ENCODE assay signal across 17 mouse cellular contexts in genomic region chr4:97809582-97810295, GRCm38 (mm10). TPM values are rescaled to one million over a fixed set of nuclear protein-coding genes. Genes with fewer than 3 reads are reported as not detected.
DNase-seq lines count a peak whose midpoint lies in the region; ATAC-seq and TF ChIP-seq lines count a peak whose summit lies in the region.
"Had no signal": no experiment of that assay in that cellular context is flagged by ENCODE, and none has a peak within 500 bp of the region (broad histone marks: within the 10 kb centered on the region; RNA-seq: fewer than 3 reads in every experiment).

No protein-coding gene starts in this region.

- H3K27me3 ChIP-seq in heart, postnatal 0 days (ENCODE audit: control insufficient read depth, insufficient read depth, low read length): no peaks in the 10 kb centered on the region
- no peaks in the 10 kb centered on the region for H3K27me3 ChIP-seq in lung, embryonic 16.5 days (ENCODE audit: control insufficient read depth, insufficient read depth, low read depth, low read length)
- no peaks in the 10 kb centered on the region for H3K27me3 ChIP-seq in stomach, embryonic 16.5 days (ENCODE audit: control insufficient read depth, insufficient read depth, low read length)
- H3K27me3 ChIP-seq: forebrain, embryonic 12.5 days; hindbrain, embryonic 15.5 days; intestine, embryonic 15.5 days; lung, embryonic 15.5 days; Patski had no signal

- H3K27ac ChIP-seq in gastrocnemius, adult 2 months: peak overlapping the region; percentile 65
- H3K27ac ChIP-seq in heart, postnatal 0 days (ENCODE audit: low read depth): peak overlapping the region; percentile 39; the same call in 1 of the 2 replicates
- H3K27ac ChIP-seq in lung, embryonic 16.5 days (ENCODE audit: low read length): no peak overlapping the region
- H3K27ac ChIP-seq in stomach, embryonic 16.5 days (ENCODE audit: low read length): no peak overlapping the region
- H3K27ac ChIP-seq: forebrain, embryonic 12.5 days; hindbrain, embryonic 15.5 days; intestine, embryonic 15.5 days; lung, embryonic 15.5 days had no signal

- no peak for ATAC-seq in heart, postnatal 0 days (ENCODE audit: insufficient read depth, low read depth)
- ATAC-seq in lung, embryonic 16.5 days (ENCODE audit: low read depth): peak; percentile 51; the same call in 1 of the 2 replicates
- peak; percentile 33; the same call in 1 of the 2 replicates for ATAC-seq in stomach, embryonic 16.5 days (ENCODE audit: insufficient read depth, low FRiP score)
- ATAC-seq: intestine, embryonic 15.5 days; Patski had no signal

- H3K36me3 ChIP-seq in heart, postnatal 0 days (replicated peaks; ENCODE audit: control insufficient read depth, insufficient read depth, low read length): no peaks in the 10 kb centered on the region
- no peaks in the 10 kb centered on the region for H3K36me3 ChIP-seq in lung, embryonic 16.5 days (ENCODE audit: control insufficient read depth, insufficient read depth, low read length)
- H3K36me3 ChIP-seq in stomach, embryonic 16.5 days (ENCODE audit: control insufficient read depth, insufficient read depth, low read length): no peaks in the 10 kb centered on the region
- H3K36me3 ChIP-seq: forebrain, embryonic 12.5 days; hindbrain, embryonic 15.5 days; intestine, embryonic 15.5 days; lung, embryonic 15.5 days had no signal

- WGBS in heart, postnatal 0 days: 62% methylated on average over 4 of the region's 4 CpGs
- WGBS in lung, embryonic 16.5 days: 73% methylated on average over 4 of the region's 4 CpGs
- WGBS in stomach, embryonic 16.5 days: 65% methylated on average over 4 of the region's 4 CpGs

- no peak overlapping the region for H3K4me2 ChIP-seq in heart, postnatal 0 days (ENCODE audit: low read depth, low read length)
- no peak overlapping the region for H3K4me2 ChIP-seq in lung, embryonic 16.5 days (ENCODE audit: low read depth, low read length)
- H3K4me2 ChIP-seq in stomach, embryonic 16.5 days (ENCODE audit: low read depth, low read length): no peak overlapping the region
- H3K4me2 ChIP-seq: forebrain, embryonic 12.5 days; hindbrain, embryonic 15.5 days; intestine, embryonic 15.5 days; lung, embryonic 15.5 days had no signal

- intact Hi-C loops in gastrocnemius, adult 2 months (cut with DNase I): no loop called here
- intact Hi-C loops in heart, postnatal 36 days (cut with DNase I): no loop called here

- DNase-seq in gastrocnemius, adult 2 months: no peak
- no peak for DNase-seq in gastrocnemius, adult 8-10 months (ENCODE audit: low spot score in 2 of 2)
- DNase-seq in heart, postnatal 0 days (ENCODE audit: low spot score): no peak
- no peak for DNase-seq in heart, postnatal 36 days
- DNase-seq in lung, postnatal 14 days: no peak
- DNase-seq in frontal cortex, postnatal 36 days (ENCODE audit: low spot score in 2 of 2): no peak
- DNase-seq: adrenal gland, adult 8-10 months; cerebellum, adult 9-11 months; gastrocnemius, postnatal 36 days; heart, postnatal 14 days had no signal

- no peak overlapping the region for H3K9ac ChIP-seq in heart, postnatal 0 days (replicated peaks; ENCODE audit: low read depth, low read length)
- no peak overlapping the region for H3K9ac ChIP-seq in lung, embryonic 16.5 days (ENCODE audit: low read length)
- H3K9ac ChIP-seq in stomach, embryonic 16.5 days (ENCODE audit: low read length): no peak overlapping the region
- H3K9ac ChIP-seq: forebrain, embryonic 12.5 days; hindbrain, embryonic 15.5 days; intestine, embryonic 15.5 days; lung, embryonic 15.5 days had no signal

- peaks cover 46% of the 10 kb centered on the region for H3K4me1 ChIP-seq in heart, postnatal 0 days (ENCODE audit: control insufficient read depth, insufficient read depth)
- H3K4me1 ChIP-seq in lung, embryonic 16.5 days (replicated peaks; ENCODE audit: control insufficient read depth, insufficient read depth, low read length): peaks cover 20% of the 10 kb centered on the region
- peaks cover 12% of the 10 kb centered on the region for H3K4me1 ChIP-seq in stomach, embryonic 16.5 days (ENCODE audit: control insufficient read depth, insufficient read depth, low read length)
- H3K4me1 ChIP-seq: intestine, embryonic 15.5 days had no signal

- no peak for TF ChIP-seq EP300 in heart, postnatal 0 days (IDR thresholded peaks at IDR 0.05; ENCODE audit: low read depth)

- no peak overlapping the region for H3K4me3 ChIP-seq in gastrocnemius, adult 2 months
- no peak overlapping the region for H3K4me3 ChIP-seq in heart, postnatal 0 days (ENCODE audit: low read depth, low read length)
- H3K4me3 ChIP-seq in lung, embryonic 16.5 days (ENCODE audit: low read length): no peak overlapping the region
- H3K4me3 ChIP-seq in stomach, embryonic 16.5 days (replicated peaks; ENCODE audit: low read length): no peak overlapping the region
- H3K4me3 ChIP-seq: forebrain, embryonic 12.5 days; hindbrain, embryonic 15.5 days; intestine, embryonic 15.5 days; lung, embryonic 15.5 days had no signal

- H3K9me3 ChIP-seq in heart, postnatal 0 days (replicated peaks; ENCODE audit: control insufficient read depth, low read length): no peaks in the 10 kb centered on the region
- H3K9me3 ChIP-seq in lung, embryonic 16.5 days (ENCODE audit: control insufficient read depth, low read length): no peaks in the 10 kb centered on the region
- H3K9me3 ChIP-seq in stomach, embryonic 16.5 days (replicated peaks; ENCODE audit: control insufficient read depth, low read length): no peaks in the 10 kb centered on the region
- H3K9me3 ChIP-seq: forebrain, embryonic 12.5 days; hindbrain, embryonic 15.5 days; intestine, embryonic 15.5 days; lung, embryonic 15.5 days had no signal

- no peak for TF ChIP-seq CTCF in gastrocnemius, adult 2 months (IDR thresholded peaks at IDR 0.05)
- no peak for TF ChIP-seq CTCF in heart, postnatal 0 days (IDR thresholded peaks at IDR 0.05; ENCODE audit: low read depth)

RNA-seq across cellular contexts. Expression of gene E130114P18Rik, which starts 31.9 kb away (rescaled TPM):
- not detected for total RNA-seq in gastrocnemius, adult 2 months (2021)
- total RNA-seq in gastrocnemius, adult 8-10 months (2022): not detected
- not detected in 2 replicates for total RNA-seq in heart, postnatal 0 days (2014; rRNA removed; ENCODE audit: low replicate concordance)
- 0.45 and 0.52 TPM in 2 replicates for polyA plus RNA-seq in heart, postnatal 0 days (2015; fragmentation: Nextera tagmentation; extraction: Ambion mirVana)
- under 1 TPM in 1 of 2 experiments, not detected in 1; 0.28 TPM for total RNA-seq in heart, postnatal 36 days (2021)
- 0.79 and 0.85 TPM in 2 replicates for polyA plus RNA-seq in lung, embryonic 16.5 days (2015; fragmentation: Nextera tagmentation; extraction: Ambion mirVana)
- 2.5 and 2.6 TPM in 2 replicates for polyA plus RNA-seq in stomach, embryonic 16.5 days (2015; fragmentation: Nextera tagmentation; extraction: Ambion mirVana)
- total RNA-seq: heart, postnatal 14 days had no signal

RNA-seq across cellular contexts. Expression of gene Nfia, which starts 37.2 kb away (rescaled TPM):
- total RNA-seq in gastrocnemius, adult 2 months (2021): 10 to 100 TPM; 57.0 to 57.8 TPM
- 10 to 100 TPM; 53.6 to 64.5 (median 57.1) TPM for total RNA-seq in gastrocnemius, adult 8-10 months (2022)
- 76.5 and 114 TPM in 2 replicates for total RNA-seq in heart, postnatal 0 days (2014; rRNA removed; ENCODE audit: low replicate concordance)
- polyA plus RNA-seq in heart, postnatal 0 days (2015; fragmentation: Nextera tagmentation; extraction: Ambion mirVana): 53.2 and 53.8 TPM in 2 replicates
- total RNA-seq in heart, postnatal 36 days (2021): 100 to 1,000 TPM; 128 to 149 TPM
- 48.3 and 52.9 TPM in 2 replicates for polyA plus RNA-seq in lung, embryonic 16.5 days (2015; fragmentation: Nextera tagmentation; extraction: Ambion mirVana)
- polyA plus RNA-seq in stomach, embryonic 16.5 days (2015; fragmentation: Nextera tagmentation; extraction: Ambion mirVana): 42.9 and 45.1 TPM in 2 replicates

Comparison
In these comparisons a context has a peak if more than half of its experiments do, and no peak if none do; other contexts are left out.
1. H3K27ac ChIP-seq: peak in gastrocnemius, adult 2 months (single experiment) and heart, postnatal 0 days (single experiment); none in lung, embryonic 16.5 days (single experiment) and stomach, embryonic 16.5 days (single experiment).